Mouse (Mus musculus) midbrain, postnatal 0 days (tissue): ENCODE measurements around the gene Kcnip3. TPM values are rescaled to one million over a fixed set of nuclear protein-coding genes. Genes with fewer than 3 reads are reported as not detected.

Experiments used
- ATAC-seq: fragments of 200-750 bp; cut with Nextera tagmentation; 2 replicates; pipeline ENCODE4 v1.8.0; 2017; ENCODE audit warnings: moderate number of reproducible peaks, mild to moderate bottlenecking, moderate TSS enrichment, moderate library complexity; ENCODE audit not compliant: low FRiP score
- DNase-seq: peaks from one replicate; pipeline ENCODE4 v3.0.0-alpha.2; 2015; ENCODE audit warnings: low spot score
- H3K27ac ChIP-seq: fragments of 300-500 bp; sonication (generic); 2 replicates; pipeline ENCODE4 v1.5.1; 2014; ENCODE audit warnings: low read depth, mild to moderate bottlenecking, low read length, mixed read lengths
- H3K27me3 ChIP-seq: fragments of 300-500 bp; sonication (generic); 2 replicates; pipeline ENCODE4 v1.6.1; 2014; ENCODE audit warnings: low read length, control low read depth, mixed read lengths; ENCODE audit not compliant: insufficient read depth
- H3K36me3 ChIP-seq: fragments of 300-500 bp; sonication (generic); 2 replicates; pipeline ENCODE4 v1.6.1; 2014; ENCODE audit warnings: low read length, control low read depth, mixed read lengths; ENCODE audit not compliant: insufficient read depth
- H3K4me1 ChIP-seq: fragments of 300-500 bp; sonication (generic); 2 replicates; pipeline ENCODE4 v1.6.1; 2014; ENCODE audit warnings: mild to moderate bottlenecking, control low read depth, antibody characterized with exemption, low read length, mixed read lengths; ENCODE audit not compliant: insufficient read depth
- H3K4me2 ChIP-seq: fragments of 300-500 bp; sonication (generic); 2 replicates; pipeline ENCODE4 v1.6.1; 2014; ENCODE audit warnings: low read depth, mild to moderate bottlenecking, low read length, mixed read lengths; ENCODE audit not compliant: poor library complexity, severe bottlenecking
- H3K4me3 ChIP-seq: fragments of 300-500 bp; sonication (generic); 2 replicates; pipeline ENCODE4 v1.5.1; 2014; ENCODE audit warnings: low read depth, mild to moderate bottlenecking, low read length, moderate library complexity
- H3K9ac ChIP-seq: fragments of 300-500 bp; sonication (generic); replicated peaks from 2 replicates; pipeline ENCODE4 v1.6.1; 2014; ENCODE audit warnings: mild to moderate bottlenecking, low read length, moderate library complexity, mixed read lengths; ENCODE audit not compliant: poor library complexity, severe bottlenecking
- H3K9me3 ChIP-seq: fragments of 300-500 bp; sonication (generic); 2 replicates; pipeline ENCODE4 v1.6.1; 2016; ENCODE audit warnings: low read length, control low read depth
- CTCF ChIP-seq: IDR thresholded peaks from 2 replicates; pipeline ENCODE4 v1.5.1; 2016; ENCODE audit warnings: antibody characterized with exemption, mild to moderate bottlenecking
- WGBS: fragments of 180-500 bp; shearing (Covaris S2); extraction: QIAGEN DNeasy Blood & Tissue Kit; methylation state at CpG from one replicate; pipeline ENCODE4 v1.1.7; 2014; 5-methylcytosine and 5-hydroxymethylcytosine counted together
- polyA plus RNA-seq: library from polyadenylated mRNA; unstranded; fragments of >200 nt; fragmentation: Nextera tagmentation; extraction: Ambion mirVana; gene quantifications from 2 replicates; pipeline ENCODE4 v1.2.1, GENCODE M21; 2015
- total RNA-seq: library from RNA; depleted of rRNA; stranded (reverse); fragments of >200 nt; gene quantifications from 2 replicates; pipeline ENCODE4 v1.2.3, GENCODE M21; 2014; rRNA removed

Kcnip3 gene
- total RNA-seq: 24.6 and 33.2 TPM in 2 replicates
- polyA plus RNA-seq: 14.2 and 17.1 TPM in 2 replicates

DNA sequence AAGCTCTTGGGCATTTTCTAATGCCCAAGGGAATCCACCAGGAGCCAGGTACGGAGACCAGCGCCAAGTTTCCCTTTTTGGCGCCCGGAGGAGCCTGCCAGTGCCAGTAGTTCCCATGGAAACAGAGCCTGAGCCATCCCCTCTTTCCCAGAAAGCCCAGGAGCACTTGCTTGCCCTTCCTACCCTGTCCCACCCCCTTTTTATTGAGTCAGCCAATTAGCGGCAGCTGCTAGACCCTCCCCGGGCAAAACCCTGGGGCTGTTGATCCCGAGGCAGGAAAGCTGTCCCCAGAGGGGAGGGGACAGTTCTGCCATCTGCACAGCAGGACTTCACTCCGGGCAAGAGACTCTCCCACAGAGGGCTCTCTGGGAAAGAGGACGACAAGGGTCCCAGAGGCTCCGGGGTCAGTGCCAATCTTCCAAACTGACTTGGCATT lies at the start of gene Kcnip3:
Gene Kcnip3, minus strand, starts transcription at position 89 of the 436 bp plus-strand sequence.
- no peak for TF ChIP-seq CTCF
- Histone ChIP-seq H3K4me1 (peaks cover 23% of the 10 kb centered on the region), H3K27me3 (no peaks in the 10 kb centered on the region), H3K36me3 (no peaks in the 10 kb centered on the region), H3K9ac (peak within 1 kb of the TSS; percentile 24), H3K4me3 (peak within 1 kb of the TSS; percentile 43), H3K9me3 (no peaks in the 10 kb centered on the region), H3K4me2 (peak within 1 kb of the TSS; percentile 68), H3K27ac (peak within 1 kb of the TSS; percentile 81)
- 1% methylated on average over 10 of the region's 10 CpGs for WGBS
- DNase-seq: peak; percentile 88
- peak; percentile 85 for ATAC-seq

DNA sequence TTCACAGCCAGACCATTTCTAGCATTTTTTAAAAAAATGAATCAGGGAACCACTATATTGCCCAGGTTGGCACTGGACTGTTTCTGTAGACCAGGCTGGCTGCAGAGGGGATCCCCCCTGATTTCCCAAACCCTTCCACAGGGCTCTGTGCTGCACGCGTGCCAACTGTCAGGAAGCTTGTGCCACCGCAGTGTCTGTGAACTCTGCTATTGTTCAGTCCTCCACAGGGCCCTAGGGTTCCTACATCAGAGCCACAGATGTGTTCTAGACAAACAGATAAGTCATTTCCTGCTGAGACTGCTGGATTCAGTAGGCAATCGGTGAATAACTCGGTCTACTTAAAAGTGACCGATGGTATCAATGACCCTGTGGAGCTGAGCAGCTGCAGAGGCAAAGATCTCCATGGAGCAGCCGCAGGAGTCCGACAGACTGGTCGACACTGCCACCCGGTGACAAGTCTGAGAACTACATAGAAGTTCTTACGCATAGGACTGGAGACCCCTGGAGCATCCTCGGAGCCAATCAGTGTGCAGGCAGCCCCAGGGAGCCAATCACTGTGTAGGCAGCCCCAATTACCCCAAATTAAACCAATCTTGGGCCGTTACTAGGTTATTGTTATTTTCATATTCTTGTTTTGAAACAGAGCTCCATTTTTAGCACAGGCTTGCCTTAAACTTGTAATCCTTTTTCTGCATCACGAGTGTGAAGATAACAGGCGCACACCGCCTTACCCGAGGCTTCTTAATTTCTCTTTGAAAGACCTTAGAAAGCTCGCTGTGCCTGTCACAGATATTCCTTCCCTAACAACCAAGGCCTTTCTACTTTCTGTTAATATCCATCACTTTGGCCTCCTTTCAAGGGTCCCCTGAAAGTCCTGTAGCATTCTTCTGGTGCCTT lies 37.4 kb upstream of the Kcnip3 start:
- WGBS: 8% methylated on average over 18 of the region's 18 CpGs
- peak overlapping the region; percentile 30 for H3K4me3 ChIP-seq
- DNase-seq (peak; percentile 97), ATAC-seq (peak; percentile 99)
- peak overlapping the region; percentile 43 for H3K4me2 ChIP-seq
- H3K27me3 ChIP-seq: no peaks in the 10 kb centered on the region; the same call in 1 of the 2 replicates
- H3K4me1 ChIP-seq: no peaks in the 10 kb centered on the region
- H3K27ac ChIP-seq: 0 out of 2 replicates have a peak overlapping the region, but pooled peaks have one; percentile 47
- H3K36me3 ChIP-seq: no peaks in the 10 kb centered on the region
- peak; percentile 92 for TF ChIP-seq CTCF
- H3K9ac ChIP-seq: 0 out of 2 replicates have a peak overlapping the region, but pooled peaks have one; percentile 29
- no peaks in the 10 kb centered on the region for H3K9me3 ChIP-seq

DNA sequence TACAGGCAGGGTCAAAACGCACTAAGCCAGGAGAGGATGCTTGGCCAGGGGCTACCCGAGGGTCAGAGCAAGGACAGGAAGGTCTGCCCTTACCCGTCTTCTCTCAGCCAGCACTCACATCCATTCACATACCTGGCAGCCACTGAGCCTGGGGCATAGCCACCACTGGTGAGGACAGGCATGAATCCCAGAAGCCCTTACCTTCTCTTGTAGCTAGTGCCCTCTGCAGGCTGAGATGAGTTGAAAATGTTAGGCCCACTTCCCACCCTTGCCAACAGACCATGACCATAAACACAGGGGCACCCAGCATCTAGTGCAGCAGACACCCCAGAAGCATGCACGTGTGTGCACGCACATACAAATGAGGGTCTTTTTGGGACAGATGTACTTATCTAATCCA lies 29.2 kb upstream of the Kcnip3 start:
- no peaks in the 10 kb centered on the region for H3K4me1 ChIP-seq
- TF ChIP-seq CTCF: peak; percentile 71
- H3K27me3 ChIP-seq: no peaks in the 10 kb centered on the region
- 58% methylated on average over 5 of the region's 5 CpGs for WGBS
- no peaks in the 10 kb centered on the region for H3K9me3 ChIP-seq
- H3K36me3 ChIP-seq: no peaks in the 10 kb centered on the region
- no peak overlapping the region for H3K4me2 ChIP-seq
- H3K9ac ChIP-seq: no peak overlapping the region
- H3K27ac ChIP-seq: no peak overlapping the region
- H3K4me3 ChIP-seq: no peak overlapping the region
- ATAC-seq (no peak), DNase-seq (peak; percentile 70)

DNA sequence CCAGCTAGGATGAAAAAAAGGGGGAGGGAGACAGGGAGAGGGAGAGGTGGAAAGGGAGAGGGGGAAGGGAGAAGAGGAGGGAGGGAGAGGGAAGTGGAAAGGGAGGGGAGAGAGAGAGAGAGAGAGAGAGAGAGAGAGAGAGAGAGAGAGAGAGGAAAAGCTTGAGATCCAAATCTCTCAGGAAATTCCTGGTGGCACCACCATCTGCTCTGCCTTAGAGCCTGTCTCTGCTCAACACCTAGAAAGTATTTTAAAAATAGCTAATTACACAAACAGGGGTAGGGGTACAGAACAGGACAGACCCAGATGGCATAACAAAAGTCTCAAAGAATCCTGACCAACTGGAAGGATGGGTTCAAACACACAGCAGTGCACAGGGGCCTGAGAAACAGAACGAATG lies 28.6 kb upstream of the Kcnip3 start:
- no peak overlapping the region for H3K4me3 ChIP-seq
- no peak for TF ChIP-seq CTCF
- DNase-seq (no peak), ATAC-seq (no peak)
- no peak overlapping the region for H3K9ac ChIP-seq
- H3K4me1 ChIP-seq: no peaks in the 10 kb centered on the region
- H3K36me3 ChIP-seq: no peaks in the 10 kb centered on the region
- no peaks in the 10 kb centered on the region for H3K27me3 ChIP-seq
- no peaks in the 10 kb centered on the region for H3K9me3 ChIP-seq
- 74% methylated on average over 1 of the region's 1 CpGs for WGBS
- no peak overlapping the region for H3K27ac ChIP-seq
- H3K4me2 ChIP-seq: no peak overlapping the region

DNA sequence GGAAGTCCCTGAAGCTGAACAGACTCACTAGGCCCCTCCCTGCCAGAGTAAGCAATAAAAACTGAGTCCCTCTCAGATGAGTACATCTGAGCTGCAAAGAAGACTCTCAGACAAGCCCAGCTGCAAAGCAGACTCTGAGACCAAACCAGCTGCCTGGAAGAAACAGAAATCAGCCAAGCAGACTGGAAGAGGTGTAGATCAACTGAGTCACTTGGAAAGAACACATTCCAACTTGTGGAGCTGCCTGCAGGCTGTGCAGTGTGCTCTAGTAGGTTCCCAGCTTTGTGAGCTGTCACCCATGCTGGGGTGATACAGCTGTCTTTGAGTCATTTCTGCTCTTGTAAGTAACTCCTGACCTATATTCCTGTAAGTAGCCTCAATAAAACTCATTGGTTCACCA lies 27.8 kb upstream of the Kcnip3 start:
- H3K27me3 ChIP-seq: no peaks in the 10 kb centered on the region
- no peaks in the 10 kb centered on the region for H3K36me3 ChIP-seq
- DNase-seq (no peak), ATAC-seq (no peak)
- H3K4me2 ChIP-seq: no peak overlapping the region
- TF ChIP-seq CTCF: no peak
- H3K4me1 ChIP-seq: no peaks in the 10 kb centered on the region
- H3K9ac ChIP-seq: no peak overlapping the region
- no peak overlapping the region for H3K4me3 ChIP-seq
- H3K9me3 ChIP-seq: no peaks in the 10 kb centered on the region
- H3K27ac ChIP-seq: no peak overlapping the region
